Mouse (Mus musculus) fibroblast of lung, adult 2 months (primary cell): ENCODE measurements around the gene AL731706.1.

Experiments
- DNase-seq: peaks from one replicate; pipeline ENCODE4 v3.0.0-alpha.2; 2011; ENCODE audit warnings: low read depth

AL731706.1 gene

GRCm38 (mm10) chr2:136835882-136836281 lies 55.3 kb downstream of the AL731706.1 start:
- DNase-seq, result no peak

DNA sequence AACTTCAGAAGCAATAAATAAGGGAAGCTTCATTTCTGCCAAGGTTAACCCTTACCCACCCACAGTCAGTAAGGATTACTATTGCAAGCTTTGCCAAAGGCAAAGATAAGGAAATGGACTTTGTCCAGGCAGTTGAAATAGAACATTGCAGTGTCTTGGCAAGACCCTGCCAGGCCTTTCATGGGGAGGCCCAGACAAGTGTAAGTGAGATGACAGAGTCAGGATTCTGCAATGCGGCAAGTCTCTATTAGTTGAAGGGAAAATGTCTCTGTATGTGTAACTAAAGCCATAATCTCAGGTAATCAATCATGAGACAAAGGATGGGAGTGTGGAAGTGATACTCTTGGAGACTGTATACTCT lies 56.5 kb downstream of the AL731706.1 start:
- DNase-seq, result no peak

- no peak for DNase-seq
Measured at GRCm38 (mm10) chr2:136833976-136834714, 57.0 kb downstream of the AL731706.1 start.

DNA sequence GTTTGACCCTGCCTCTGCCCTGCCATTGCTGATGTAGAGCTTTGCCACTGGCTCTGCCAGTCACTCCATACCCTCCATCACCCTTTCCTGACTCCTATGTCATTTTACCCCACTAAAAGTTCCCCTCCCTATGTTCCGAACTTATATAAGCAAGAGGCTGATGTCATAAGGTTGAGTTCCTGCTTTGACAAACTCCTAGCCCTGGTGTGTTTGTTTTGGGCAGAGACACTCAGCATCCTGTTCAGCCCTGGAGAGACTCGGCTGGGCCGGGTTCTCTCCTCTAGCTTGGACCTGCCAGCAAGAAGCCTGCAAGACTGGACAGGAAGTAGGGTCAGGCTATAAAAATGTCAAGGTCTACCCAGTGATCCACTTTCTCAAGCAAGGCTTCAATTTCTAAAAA lies 58.3 kb downstream of the AL731706.1 start:
- DNase-seq, result peak; percentile 22
